Mouse (Mus musculus): ENCODE results near the gene Lancl1. TPM values are rescaled to one million over a fixed set of nuclear protein-coding genes. Genes with fewer than 3 reads are reported as not detected.

The Lancl1 gene
- polyA plus RNA-seq (2011; ENCODE audit: insufficient read depth, insufficient read length, low read depth, missing spikeins): 50.4 and 52.2 TPM in 2 replicates

- Histone ChIP-seq H3K9ac (ENCODE audit: low read depth, poor library complexity, severe bottlenecking) (peak within 1 kb of the TSS; percentile 79), H3K4me3 (ENCODE audit: low read depth, low read length) (peak within 1 kb of the TSS; percentile 98), H3K27ac (ENCODE audit: insufficient read depth, low read length) (no peak within 1 kb of the TSS), H3K9me3 (replicated peaks; ENCODE audit: control insufficient read depth, insufficient read depth, low read length, poor library complexity, severe bottlenecking) (no peaks in the 10 kb centered on the region), H3K27me3 (ENCODE audit: control insufficient read depth, insufficient read depth, low read length, poor library complexity, severe bottlenecking) (no peaks in the 10 kb centered on the region), H3K4me1 (ENCODE audit: control insufficient read depth, insufficient read depth, low read length) (no peaks in the 10 kb centered on the region), H3K36me3 (ENCODE audit: control insufficient read depth, insufficient read depth, low read length, poor library complexity, severe bottlenecking) (no peaks in the 10 kb centered on the region)
- TF ChIP-seq POLR2A (IDR thresholded peaks at IDR 0.05; ENCODE audit: insufficient read depth, low read length) (peak; percentile 20), EP300 (IDR thresholded peaks at IDR 0.05; ENCODE audit: insufficient read depth, low read depth, low read length) (no peak)
Measured at GRCm38 (mm10) chr1:67038246-67038987, at the start of gene Lancl1. Lancl1 (minus strand) TSS chr1:67038872.

DNA sequence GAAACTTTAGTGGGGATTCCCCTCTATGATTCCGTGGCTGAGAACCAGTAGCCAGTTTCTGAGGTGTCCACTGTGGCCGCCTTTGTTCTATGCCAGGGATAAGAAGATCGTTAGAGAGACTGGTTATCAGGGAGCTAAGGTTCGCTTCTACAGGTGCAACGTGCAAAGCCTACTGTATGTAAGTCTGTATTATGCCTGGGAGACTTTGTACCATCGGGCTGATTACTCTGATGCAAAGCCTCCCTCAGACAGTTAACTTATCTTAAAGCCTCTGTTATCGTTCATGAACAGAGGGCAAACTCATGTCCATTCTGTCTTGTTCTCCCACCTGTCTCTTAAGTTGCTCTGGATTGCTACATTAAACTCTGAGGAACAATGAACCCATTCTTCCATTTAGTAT, 40.5 kb upstream of the Lancl1 start:
- Histone ChIP-seq H3K4me1 (ENCODE audit: control insufficient read depth, insufficient read depth, low read length) (no peaks in the 10 kb centered on the region), H3K27ac (ENCODE audit: insufficient read depth, low read length) (no peak overlapping the region), H3K36me3 (ENCODE audit: control insufficient read depth, insufficient read depth, low read length, poor library complexity, severe bottlenecking) (no peaks in the 10 kb centered on the region), H3K27me3 (ENCODE audit: control insufficient read depth, insufficient read depth, low read length, poor library complexity, severe bottlenecking) (no peaks in the 10 kb centered on the region), H3K9ac (ENCODE audit: low read depth, poor library complexity, severe bottlenecking) (no peak overlapping the region), H3K4me3 (ENCODE audit: low read depth, low read length) (no peak overlapping the region), H3K9me3 (replicated peaks; ENCODE audit: control insufficient read depth, insufficient read depth, low read length, poor library complexity, severe bottlenecking) (no peaks in the 10 kb centered on the region)
- no peak for TF ChIP-seq CTCF (IDR thresholded peaks at IDR 0.05; ENCODE audit: low read depth, low read length)
- TF ChIP-seq POLR2A (IDR thresholded peaks at IDR 0.05; ENCODE audit: insufficient read depth, low read length): no peak
- TF ChIP-seq EP300 (IDR thresholded peaks at IDR 0.05; ENCODE audit: insufficient read depth, low read depth, low read length): no peak

GRCm38 (mm10) chr1:67078666-67079065, 40.0 kb upstream of the Lancl1 start:
- TF ChIP-seq POLR2A (IDR thresholded peaks at IDR 0.05; ENCODE audit: insufficient read depth, low read length) (no peak), EP300 (IDR thresholded peaks at IDR 0.05; ENCODE audit: insufficient read depth, low read depth, low read length) (no peak), CTCF (IDR thresholded peaks at IDR 0.05; ENCODE audit: low read depth, low read length) (no peak)
- Histone ChIP-seq H3K9ac (ENCODE audit: low read depth, poor library complexity, severe bottlenecking) (no peak overlapping the region), H3K4me1 (ENCODE audit: control insufficient read depth, insufficient read depth, low read length) (no peaks in the 10 kb centered on the region)

DNA sequence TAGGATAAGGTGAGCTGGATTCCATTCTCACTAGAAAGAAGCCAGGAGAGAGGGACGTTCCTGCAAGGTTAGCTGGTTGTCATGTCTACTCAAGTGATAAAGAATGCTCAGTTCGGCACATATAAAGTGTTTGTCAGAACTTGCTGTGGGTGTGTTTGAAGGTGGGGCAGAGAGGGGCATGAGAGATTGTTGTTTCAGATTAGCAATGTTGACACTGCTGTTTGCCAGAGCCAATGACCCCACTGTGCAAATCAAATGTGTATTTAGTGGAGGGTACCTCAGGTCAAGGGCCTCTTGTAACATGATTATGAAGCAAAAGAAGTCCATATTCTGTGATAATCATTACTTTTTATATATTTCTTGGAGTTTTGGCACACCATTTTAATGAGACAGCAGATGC, 39.1 kb upstream of the Lancl1 start:
- H3K4me1 ChIP-seq (ENCODE audit: control insufficient read depth, insufficient read depth, low read length): no peaks in the 10 kb centered on the region
- no peaks in the 10 kb centered on the region for H3K27me3 ChIP-seq (ENCODE audit: control insufficient read depth, insufficient read depth, low read length, poor library complexity, severe bottlenecking)
- no peak overlapping the region for H3K4me3 ChIP-seq (ENCODE audit: low read depth, low read length)
- TF ChIP-seq EP300 (IDR thresholded peaks at IDR 0.05; ENCODE audit: insufficient read depth, low read depth, low read length) (no peak), CTCF (IDR thresholded peaks at IDR 0.05; ENCODE audit: low read depth, low read length) (no peak), POLR2A (IDR thresholded peaks at IDR 0.05; ENCODE audit: insufficient read depth, low read length) (no peak)
- H3K9me3 ChIP-seq (replicated peaks; ENCODE audit: control insufficient read depth, insufficient read depth, low read length, poor library complexity, severe bottlenecking): no peaks in the 10 kb centered on the region
- no peak overlapping the region for H3K9ac ChIP-seq (ENCODE audit: low read depth, poor library complexity, severe bottlenecking)
- H3K27ac ChIP-seq (ENCODE audit: insufficient read depth, low read length): no peak overlapping the region
- H3K36me3 ChIP-seq (ENCODE audit: control insufficient read depth, insufficient read depth, low read length, poor library complexity, severe bottlenecking): no peaks in the 10 kb centered on the region

More at GRCm38 (mm10) chr1:67078666-67079065, 40.0 kb upstream of the Lancl1 start:
- no peaks in the 10 kb centered on the region for H3K36me3 ChIP-seq (ENCODE audit: control insufficient read depth, insufficient read depth, low read length, poor library complexity, severe bottlenecking)
- H3K27me3 ChIP-seq (ENCODE audit: control insufficient read depth, insufficient read depth, low read length, poor library complexity, severe bottlenecking): no peaks in the 10 kb centered on the region
- H3K27ac ChIP-seq (ENCODE audit: insufficient read depth, low read length): no peak overlapping the region
- no peaks in the 10 kb centered on the region for H3K9me3 ChIP-seq (replicated peaks; ENCODE audit: control insufficient read depth, insufficient read depth, low read length, poor library complexity, severe bottlenecking)
- no peak overlapping the region for H3K4me3 ChIP-seq (ENCODE audit: low read depth, low read length)

DNA sequence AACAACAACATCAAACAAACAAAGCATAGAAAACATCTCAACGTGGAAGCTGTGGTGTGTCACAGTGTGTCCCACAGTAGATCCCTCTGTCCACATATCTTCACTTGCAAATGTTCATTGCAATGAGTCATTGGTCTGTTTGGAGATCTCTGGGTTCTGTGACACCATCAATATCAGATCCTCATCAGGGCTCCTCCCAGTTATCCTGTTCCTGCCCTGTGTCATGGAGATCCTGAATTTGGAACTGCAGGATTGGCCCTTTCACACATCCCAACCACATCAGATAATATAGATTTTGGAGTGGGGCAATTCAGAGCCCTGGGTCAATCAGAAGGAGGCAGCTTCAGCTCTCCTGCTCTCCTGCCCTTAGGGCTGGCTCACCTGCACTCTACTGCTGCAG, 28.9 kb upstream of the Lancl1 start:
- no peaks in the 10 kb centered on the region for H3K4me1 ChIP-seq (ENCODE audit: control insufficient read depth, insufficient read depth, low read length)
- TF ChIP-seq POLR2A (IDR thresholded peaks at IDR 0.05; ENCODE audit: insufficient read depth, low read length): no peak
- no peak for TF ChIP-seq CTCF (IDR thresholded peaks at IDR 0.05; ENCODE audit: low read depth, low read length)
- no peak for TF ChIP-seq EP300 (IDR thresholded peaks at IDR 0.05; ENCODE audit: insufficient read depth, low read depth, low read length)
- H3K4me3 ChIP-seq (ENCODE audit: low read depth, low read length): no peak overlapping the region
- no peaks in the 10 kb centered on the region for H3K36me3 ChIP-seq (ENCODE audit: control insufficient read depth, insufficient read depth, low read length, poor library complexity, severe bottlenecking)
- H3K27me3 ChIP-seq (ENCODE audit: control insufficient read depth, insufficient read depth, low read length, poor library complexity, severe bottlenecking): no peaks in the 10 kb centered on the region
- H3K9me3 ChIP-seq (replicated peaks; ENCODE audit: control insufficient read depth, insufficient read depth, low read length, poor library complexity, severe bottlenecking): no peaks in the 10 kb centered on the region
- no peak overlapping the region for H3K9ac ChIP-seq (ENCODE audit: low read depth, poor library complexity, severe bottlenecking)
- H3K27ac ChIP-seq (ENCODE audit: insufficient read depth, low read length): no peak overlapping the region
